Mouse (Mus musculus) stomach, postnatal 0 days (tissue): Measurements from ENCODE around the gene Nup98. TPM values are rescaled to one million over a fixed set of nuclear protein-coding genes. Genes with fewer than 3 reads are reported as not detected.

Experiments used
- ATAC-seq: fragments of 200-750 bp; cut with Nextera tagmentation; 2 replicates; pipeline ENCODE4 v1.8.0; 2017; ENCODE audit not compliant: low FRiP score, low TSS enrichment
- DNase-seq: peaks from one replicate; pipeline ENCODE4 v3.0.0-alpha.2; 2016; ENCODE audit warnings: low spot score
- H3K27ac ChIP-seq: fragments of 300-500 bp; sonication (generic); replicated peaks from 2 replicates; pipeline ENCODE4 v1.5.1; 2014; ENCODE audit warnings: mild to moderate bottlenecking, control low read depth
- H3K27me3 ChIP-seq: fragments of 300-500 bp; sonication (generic); 2 replicates; pipeline ENCODE4 v1.6.1; 2014; ENCODE audit warnings: low read length; ENCODE audit not compliant: control insufficient read depth, insufficient read depth
- H3K36me3 ChIP-seq: fragments of 300-500 bp; sonication (generic); 2 replicates; pipeline ENCODE4 v1.6.1; 2014; ENCODE audit warnings: low read length, mixed read lengths; ENCODE audit not compliant: control insufficient read depth, insufficient read depth
- H3K4me1 ChIP-seq: fragments of 300-500 bp; sonication (generic); replicated peaks from 2 replicates; pipeline ENCODE4 v1.6.1; 2014; ENCODE audit warnings: antibody characterized with exemption; ENCODE audit not compliant: control insufficient read depth, insufficient read depth
- H3K4me2 ChIP-seq: fragments of 300-500 bp; sonication (generic); replicated peaks from 2 replicates; pipeline ENCODE4 v1.6.1; 2014; ENCODE audit warnings: low read depth, mild to moderate bottlenecking, control low read depth, moderate library complexity
- H3K4me3 ChIP-seq: fragments of 300-500 bp; sonication (generic); 2 replicates; pipeline ENCODE4 v1.5.1; 2014; ENCODE audit warnings: low read depth, low read length, control low read depth
- H3K9ac ChIP-seq: fragments of 300-500 bp; sonication (generic); 2 replicates; pipeline ENCODE4 v1.6.1; 2014; ENCODE audit warnings: mild to moderate bottlenecking, low read length, control low read depth, mixed read lengths
- H3K9me3 ChIP-seq: fragments of 300-500 bp; sonication (generic); 2 replicates; pipeline ENCODE4 v1.6.1; 2016; ENCODE audit warnings: low read length; ENCODE audit not compliant: control insufficient read depth
- CTCF ChIP-seq: IDR thresholded peaks from 2 replicates; pipeline ENCODE4 v1.5.1; 2016; ENCODE audit warnings: antibody characterized with exemption, low read depth, mild to moderate bottlenecking, moderate library complexity
- EP300 ChIP-seq: optimal IDR thresholded peaks from 2 replicates; pipeline ENCODE3; 2016; ENCODE audit warnings: antibody characterized with exemption
- WGBS: fragments of 180-500 bp; shearing (Covaris S2); extraction: QIAGEN DNeasy Blood & Tissue Kit; methylation state at CpG from one replicate; pipeline ENCODE4 v1.1.7; 2014; 5-methylcytosine and 5-hydroxymethylcytosine counted together
- polyA plus RNA-seq: library from polyadenylated mRNA; unstranded; fragments of >200 nt; fragmentation: Nextera tagmentation; extraction: Ambion mirVana; gene quantifications from 2 replicates; pipeline ENCODE4 v1.2.1, GENCODE M21; 2015

The Nup98 gene
- polyA plus RNA-seq, 1 experiment from 2014 or later: 12.1 TPM

- H3K4me2 ChIP-seq: no peak overlapping the region
- H3K36me3 ChIP-seq: peaks cover 20% of the 10 kb centered on the region
- H3K27ac ChIP-seq: no peak overlapping the region
- no peaks in the 10 kb centered on the region for H3K4me1 ChIP-seq
- H3K9ac ChIP-seq: no peak overlapping the region
- TF ChIP-seq EP300: no peak
- no peak for TF ChIP-seq CTCF
- no peaks in the 10 kb centered on the region for H3K27me3 ChIP-seq
- no peaks in the 10 kb centered on the region for H3K9me3 ChIP-seq
- 96% methylated on average over 5 of the region's 5 CpGs for WGBS
- no peak for ATAC-seq
- DNase-seq: no peak
- H3K4me3 ChIP-seq: no peak overlapping the region
Measured at GRCm38 (mm10) chr7:102081784-102082183, 128.2 kb downstream of the Nup98 start.

GRCm38 (mm10) chr7:102080311-102080710, 129.7 kb downstream of the Nup98 start:
- H3K4me2 ChIP-seq: no peak overlapping the region
- no peak overlapping the region for H3K9ac ChIP-seq
- TF ChIP-seq CTCF: no peak
- H3K36me3 ChIP-seq: peaks cover 27% of the 10 kb centered on the region
- no peak for DNase-seq
- no peaks in the 10 kb centered on the region for H3K9me3 ChIP-seq
- 88% methylated on average over 8 of the region's 8 CpGs for WGBS
- no peak for ATAC-seq
- no peak overlapping the region for H3K27ac ChIP-seq
- no peaks in the 10 kb centered on the region for H3K27me3 ChIP-seq
- H3K4me3 ChIP-seq: no peak overlapping the region
- H3K4me1 ChIP-seq: no peaks in the 10 kb centered on the region

- WGBS: 66% methylated on average over 7 of the region's 7 CpGs
- ATAC-seq: peak; percentile 74; the same call in 1 of the 2 replicates
Measured at GRCm38 (mm10) chr7:102078517-102078916, 131.5 kb downstream of the Nup98 start.

DNA sequence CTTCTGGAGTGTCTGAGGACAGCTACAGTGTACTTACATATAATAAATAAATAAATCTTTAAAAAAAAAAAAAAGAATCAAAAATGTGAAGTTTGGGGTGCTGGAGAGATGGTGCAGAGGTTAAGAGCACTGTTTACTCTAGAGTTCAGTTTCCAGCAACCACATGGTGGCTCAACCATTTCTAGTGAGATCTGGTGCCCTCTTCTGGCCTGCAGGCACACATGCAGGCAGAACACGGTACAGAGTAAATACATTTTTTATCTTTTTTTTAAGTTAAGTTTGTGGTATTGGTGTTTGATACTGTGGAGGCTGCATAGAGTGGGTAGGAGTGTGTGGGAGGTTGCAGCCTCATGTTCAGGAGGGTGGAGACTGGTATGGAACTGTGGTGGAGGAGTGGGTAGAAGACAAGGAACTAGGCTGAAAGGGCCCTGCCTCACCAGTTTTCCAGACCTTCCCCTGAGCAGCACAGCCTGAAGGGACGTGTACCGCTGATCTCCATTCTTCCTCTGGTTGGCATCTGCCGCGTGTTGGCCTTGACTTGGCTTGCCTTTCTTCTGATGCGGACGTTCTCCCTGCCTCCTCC, 133.2 kb downstream of the Nup98 start:
- H3K4me3 ChIP-seq: no peak overlapping the region
- H3K4me2 ChIP-seq: no peak overlapping the region
- 73% methylated on average over 7 of the region's 7 CpGs for WGBS
- no peaks in the 10 kb centered on the region for H3K9me3 ChIP-seq
- no peak for TF ChIP-seq EP300
- TF ChIP-seq CTCF: peak; percentile 75
- no peaks in the 10 kb centered on the region for H3K4me1 ChIP-seq
- ATAC-seq (no peak; the same call in 1 of the 2 replicates), DNase-seq (no peak)
- H3K36me3 ChIP-seq: peaks cover 30% of the 10 kb centered on the region
- no peak overlapping the region for H3K9ac ChIP-seq
- H3K27ac ChIP-seq: no peak overlapping the region
- no peaks in the 10 kb centered on the region for H3K27me3 ChIP-seq

More at GRCm38 (mm10) chr7:102078517-102078916, 131.5 kb downstream of the Nup98 start:
- Histone ChIP-seq H3K9me3 (no peaks in the 10 kb centered on the region), H3K27me3 (no peaks in the 10 kb centered on the region), H3K4me2 (no peak overlapping the region), H3K27ac (no peak overlapping the region), H3K4me1 (no peaks in the 10 kb centered on the region), H3K36me3 (peaks cover 28% of the 10 kb centered on the region), H3K9ac (no peak overlapping the region), H3K4me3 (no peak overlapping the region)
- TF ChIP-seq EP300: no peak
- peak; percentile 84 for TF ChIP-seq CTCF
- peak; percentile 37 for DNase-seq

Other genes with a start within 250 kb of the Nup98 start
- gene Il18bp, start 191.5 kb downstream of the Nup98 start, polyA plus RNA-seq: 0.99 and 1.2 TPM in 2 replicates
- gene Rnf121, start 144.7 kb downstream of the Nup98 start, polyA plus RNA-seq: 18.0 and 18.7 TPM in 2 replicates
- gene Xndc1, start 144.7 kb downstream of the Nup98 start, polyA plus RNA-seq: 7.8 and 8.9 TPM in 2 replicates
- gene Xntrpc, start 144.5 kb downstream of the Nup98 start, polyA plus RNA-seq: 0.25 and 0.27 TPM in 2 replicates
- gene Trpc2, start 127.1 kb downstream of the Nup98 start, polyA plus RNA-seq: 0.11 TPM in 1 of 2 replicates, not detected in the other
- 0.25 and 0.38 TPM in 2 replicates for gene Art1, start 108.4 kb downstream of the Nup98 start, polyA plus RNA-seq
- 0.21 and 0.45 TPM in 2 replicates for gene Art5, start 100.7 kb downstream of the Nup98 start, polyA plus RNA-seq
- 0.04 TPM in 1 of 2 replicates, not detected in the other for gene Chrna10, start 93.3 kb downstream of the Nup98 start, polyA plus RNA-seq
- gene Pgap2, start within 50 bp of the Nup98 start, polyA plus RNA-seq: 88.2 and 89.6 TPM in 2 replicates
- 52.1 and 53.1 TPM in 2 replicates for gene Rhog, start 45.9 kb upstream of the Nup98 start, polyA plus RNA-seq
- 26.4 and 29.5 TPM in 2 replicates for gene Stim1, start 57.6 kb upstream of the Nup98 start, polyA plus RNA-seq
- 31.2 and 35.7 TPM in 2 replicates for gene Rrm1, start 231.5 kb upstream of the Nup98 start, polyA plus RNA-seq